Mouse (Mus musculus) MEL (cell line): ENCODE measurements around the gene Notch4. TPM values are rescaled to one million over a fixed set of nuclear protein-coding genes. Genes with fewer than 3 reads are reported as not detected.
A peak's percentile ranks its signal among the peaks of the same experiment; 100 is the strongest.

ENCODE experiments used
- DNase-seq: peaks from one replicate; pipeline ENCODE4 v3.0.0; 2011; ENCODE audit warnings: low read depth, low spot score
- H3K27ac ChIP-seq: 2 replicates; pipeline ENCODE4 v1.5.1; 2012; ENCODE audit warnings: low read depth, mild to moderate bottlenecking, control low read depth, low read length, moderate library complexity; ENCODE audit not compliant: control insufficient read depth
- H3K27me3 ChIP-seq, 2 experiments: fragments of 150-350 bp in 1 of 2; sonication (generic) in 1 of 2; 2 replicates each; pipeline ENCODE4 v1.6.1; 2012; ENCODE audit warnings: low read length in 2 of 2, mild to moderate bottlenecking in 2 of 2, improper control_type of control experiment in 1 of 2, moderate library complexity in 1 of 2; ENCODE audit not compliant: insufficient read depth in 2 of 2, control insufficient read depth in 1 of 2
- H3K36me3 ChIP-seq, 2 experiments: 2 replicates each; pipeline ENCODE4 v1.6.1; 2012 to 2014; ENCODE audit warnings: low read length in 2 of 2, improper control_type of control experiment in 1 of 2, inconsistent platforms in 1 of 2, mild to moderate bottlenecking in 1 of 2; ENCODE audit not compliant: insufficient read depth in 2 of 2, control insufficient read depth in 1 of 2
- H3K4me1 ChIP-seq, 2 experiments: fragments of 150-350 bp in 1 of 2; sonication (generic) in 1 of 2; 2 replicates each; pipeline ENCODE4 v1.6.1; 2012; ENCODE audit warnings: low read length in 2 of 2, improper control_type of control experiment in 1 of 2, mild to moderate bottlenecking in 1 of 2; ENCODE audit not compliant: insufficient read depth in 2 of 2, control insufficient read depth in 1 of 2
- H3K4me3 ChIP-seq, 2 experiments: fragments of 150-350 bp in 1 of 2; sonication (generic) in 1 of 2; 2 replicates each; pipeline ENCODE4 v1.5.1; 2012; ENCODE audit warnings: low read depth in 2 of 2, low read length in 2 of 2, mild to moderate bottlenecking in 2 of 2, moderate library complexity in 2 of 2, control low read depth in 1 of 2, improper control_type of control experiment in 1 of 2; ENCODE audit not compliant: control insufficient read depth in 1 of 2, insufficient read depth in 1 of 2
- H3K79me2 ChIP-seq: 2 replicates; pipeline ENCODE4 v1.6.1; 2012; ENCODE audit warnings: mild to moderate bottlenecking, low read length, moderate library complexity; ENCODE audit not compliant: control insufficient read depth, poor library complexity, insufficient read depth
- H3K9ac ChIP-seq: 2 replicates; pipeline ENCODE4 v1.6.1; 2012; ENCODE audit warnings: low read depth, mild to moderate bottlenecking, control low read depth, low read length, moderate library complexity; ENCODE audit not compliant: control insufficient read depth, poor library complexity, severe bottlenecking
- H3K9me3 ChIP-seq: fragments of 150-350 bp; sonication (generic); replicated peaks from 2 replicates; pipeline ENCODE4 v1.6.1; 2012; ENCODE audit warnings: mild to moderate bottlenecking, low read length, improper control_type of control experiment, moderate library complexity; ENCODE audit not compliant: insufficient read depth
- BHLHE40 ChIP-seq: IDR thresholded peaks from 2 replicates; pipeline ENCODE4 v1.6.1; 2012; ENCODE audit warnings: low read depth, mild to moderate bottlenecking, inconsistent platforms, low read length, improper control_type of control experiment, borderline replicate concordance
- CHD1 ChIP-seq: IDR thresholded peaks from 2 replicates; pipeline ENCODE4 v1.6.1; 2012; ENCODE audit warnings: low read depth, mild to moderate bottlenecking, inconsistent platforms, low read length, improper control_type of control experiment
- CHD2 ChIP-seq: IDR thresholded peaks from 2 replicates; pipeline ENCODE4 v1.6.1; 2011; ENCODE audit warnings: low read length, improper control_type of control experiment
- ELF1 ChIP-seq: IDR thresholded peaks from 2 replicates; pipeline ENCODE4 v1.6.1; 2014; ENCODE audit warnings: low read depth, mild to moderate bottlenecking, inconsistent platforms, low read length, improper control_type of control experiment, moderate library complexity
- EP300 ChIP-seq, 2 experiments: IDR thresholded peaks; 2 replicates each; pipeline ENCODE4 v1.6.1; 2011; ENCODE audit warnings: improper control_type of control experiment in 2 of 2, low read length in 2 of 2, low read depth in 1 of 2, mild to moderate bottlenecking in 1 of 2
- ETS1 ChIP-seq: IDR thresholded peaks from 2 replicates; pipeline ENCODE4 v1.6.1; 2012; ENCODE audit warnings: low read depth, mild to moderate bottlenecking, inconsistent platforms, low read length, improper control_type of control experiment, moderate library complexity
- HCFC1 ChIP-seq: IDR thresholded peaks from 2 replicates; pipeline ENCODE4 v1.6.1; 2012; ENCODE audit warnings: low read depth, mild to moderate bottlenecking, inconsistent platforms, low read length, improper control_type of control experiment, moderate library complexity
- JUND ChIP-seq: IDR thresholded peaks from 2 replicates; pipeline ENCODE4 v1.6.1; 2011; ENCODE audit warnings: low read depth, mild to moderate bottlenecking, improper control_type of control experiment, low read length
- MAZ ChIP-seq: IDR thresholded peaks from 2 replicates; pipeline ENCODE4 v1.6.1; 2012; ENCODE audit warnings: low read depth, mild to moderate bottlenecking, inconsistent platforms, low read length, improper control_type of control experiment
- MEF2A ChIP-seq: IDR thresholded peaks from 2 replicates; pipeline ENCODE4 v1.6.1; 2014; ENCODE audit warnings: low read depth, mild to moderate bottlenecking, inconsistent platforms, low read length, improper control_type of control experiment; ENCODE audit not compliant: poor library complexity, insufficient replicate concordance, severe bottlenecking; ENCODE audit errors: extremely low read depth
- MYC ChIP-seq: IDR thresholded peaks from 2 replicates; pipeline ENCODE4 v1.6.1; 2011; ENCODE audit warnings: low read depth, mild to moderate bottlenecking, low read length, improper control_type of control experiment, moderate library complexity
- NELFE ChIP-seq: IDR thresholded peaks from 2 replicates; pipeline ENCODE4 v1.6.1; 2011; ENCODE audit warnings: low read depth, low read length, improper control_type of control experiment
- NRF1 ChIP-seq: IDR thresholded peaks from 2 replicates; pipeline ENCODE4 v1.6.1; 2014; ENCODE audit warnings: low read depth, mild to moderate bottlenecking, inconsistent platforms, low read length, improper control_type of control experiment, moderate library complexity; ENCODE audit not compliant: poor library complexity, insufficient read depth, severe bottlenecking
- POLR2A ChIP-seq, 2 experiments: IDR thresholded peaks; 2 replicates each; pipeline ENCODE4 v1.6.1; 2011 to 2012; ENCODE audit warnings: low read length in 2 of 2, mild to moderate bottlenecking in 2 of 2, control low read depth in 1 of 2, improper control_type of control experiment in 1 of 2, low read depth in 1 of 2, moderate library complexity in 1 of 2; ENCODE audit not compliant: control insufficient read depth in 1 of 2, insufficient read depth in 1 of 2, poor library complexity in 1 of 2
- RAD21 ChIP-seq: IDR thresholded peaks from 2 replicates; pipeline ENCODE4 v1.6.1; 2011; ENCODE audit warnings: mild to moderate bottlenecking, low read depth, low read length, improper control_type of control experiment
- SIN3A ChIP-seq: IDR thresholded peaks from 2 replicates; pipeline ENCODE4 v1.6.1; 2012; ENCODE audit warnings: low read length, improper control_type of control experiment, inconsistent platforms
- TAL1 ChIP-seq: IDR thresholded peaks from 2 replicates; pipeline ENCODE4 v1.6.1; 2012; ENCODE audit warnings: mild to moderate bottlenecking, inconsistent platforms, low read length, moderate library complexity, mixed read lengths
- TBP ChIP-seq: IDR thresholded peaks from 2 replicates; pipeline ENCODE4 v1.8.0; 2011; ENCODE audit warnings: low read depth, low read length, improper control_type of control experiment
- TCF12 ChIP-seq: IDR thresholded peaks from 2 replicates; pipeline ENCODE4 v1.6.1; 2014; ENCODE audit warnings: low read depth, mild to moderate bottlenecking, inconsistent platforms, low read length, improper control_type of control experiment, moderate library complexity
- ZNF384 ChIP-seq: IDR thresholded peaks from 2 replicates; pipeline ENCODE4 v1.6.1; 2012; ENCODE audit warnings: low read depth, mild to moderate bottlenecking, inconsistent platforms, low read length, improper control_type of control experiment
- polyA plus RNA-seq, 2 experiments: library from polyadenylated mRNA; stranded (reverse) in 1 of 2; unstranded in 1 of 2; fragments of >175 nt in 1 of 2; fragments of >200 nt in 1 of 2; gene quantifications; 2 replicates each; pipeline versions ENCODE4 v1.2.1 to v1.2.4; 2012; ENCODE audit warnings: low replicate concordance in 2 of 2, low read depth in 1 of 2; ENCODE audit not compliant: insufficient read length in 2 of 2, insufficient read depth in 1 of 2, missing spikeins in 1 of 2
- total RNA-seq: library from RNA; depleted of rRNA; stranded (reverse); fragments of 300-350 nt; gene quantifications from 2 replicates; pipeline ENCODE4 v1.2.3, GENCODE M21; 2012

Gene Notch4
- total and polyA plus RNA-seq, 3 experiments, result 0.15 to 21.9 (median 0.33) TPM

DNA sequence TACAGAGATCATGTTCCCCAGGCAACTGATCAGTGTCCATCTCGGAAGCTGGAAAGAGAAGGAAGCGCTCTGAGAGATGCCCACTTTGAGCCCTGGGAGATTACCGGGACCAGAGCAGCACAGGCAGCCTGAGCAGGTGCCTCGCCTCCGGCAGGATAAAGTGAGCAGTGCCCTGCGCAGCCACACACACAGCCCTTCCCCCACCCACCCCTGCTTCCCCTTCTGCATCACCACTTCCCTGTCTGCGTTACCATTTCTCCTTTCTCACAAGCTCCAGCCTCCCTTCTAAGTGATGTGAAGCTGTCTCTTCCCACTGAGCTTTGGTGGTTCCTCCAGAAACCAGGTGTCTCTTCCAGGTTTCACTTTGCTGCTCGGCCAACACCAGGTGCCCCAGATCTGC, 2.9 kb upstream of the Notch4 start:
- H3K36me3 ChIP-seq, result peaks cover 0 to 10% of the 10 kb centered on the region in 2 experiments; a peak in 2 of 4 replicates
- peak; percentile 37; the same call in 1 of the 2 replicates for TF ChIP-seq CHD2
- TF ChIP-seq EP300 (IDR thresholded peaks at IDR 0.05; ENCODE audit: low read depth in 1 of 2, low read length in 2 of 2), result peak in 1 of 2 experiments; percentile 41; a peak in 3 of 4 replicates
- TF ChIP-seq NELFE, result 0 out of 2 replicates have a peak, but pooled peaks have one; percentile 22
- 0 out of 2 replicates have a peak, but pooled peaks have one; percentile 6 for TF ChIP-seq ETS1
- peak; percentile 58 for TF ChIP-seq TCF12
- no peak for TF ChIP-seq MYC
- TF ChIP-seq SIN3A, result no peak; the same call in 1 of the 2 replicates
- no peak for TF ChIP-seq MEF2A
- no peak for TF ChIP-seq CHD1
- no peak for TF ChIP-seq JUND
- peak; percentile 60 for TF ChIP-seq ELF1
- TF ChIP-seq NRF1, result peak; percentile 62
- TF ChIP-seq HCFC1, result peak; percentile 49; the same call in 1 of the 2 replicates
- no peak for TF ChIP-seq ZNF384
- TF ChIP-seq MAZ, result 0 out of 2 replicates have a peak, but pooled peaks have one; percentile 44
- TF ChIP-seq BHLHE40, result 0 out of 2 replicates have a peak, but pooled peaks have one; percentile 45
- TF ChIP-seq POLR2A (IDR thresholded peaks at IDR 0.05; ENCODE audit: control insufficient read depth in 1 of 2, insufficient read depth in 1 of 2, low read depth in 1 of 2, low read length in 2 of 2, poor library complexity in 1 of 2), result peak; percentile 14 to 43; a peak in 1 of 4 replicates
- peak; percentile 41; the same call in 1 of the 2 replicates for TF ChIP-seq TBP
- peak; percentile 67 for TF ChIP-seq TAL1
- TF ChIP-seq RAD21, result no peak
- H3K9ac ChIP-seq, result peak overlapping the region; percentile 43
- no peaks in the 10 kb centered on the region for H3K79me2 ChIP-seq
- peak overlapping the region; percentile 34 to 36 for H3K4me3 ChIP-seq
- DNase-seq, result peak; percentile 89
- H3K27ac ChIP-seq, result peak overlapping the region; percentile 67
- peaks cover 0 to 4% of the 10 kb centered on the region in 2 experiments; a peak in 2 of 4 replicates for H3K27me3 ChIP-seq
- peaks cover 7 to 18% of the 10 kb centered on the region in 2 experiments for H3K4me1 ChIP-seq
- H3K9me3 ChIP-seq, result no peaks in the 10 kb centered on the region

DNA sequence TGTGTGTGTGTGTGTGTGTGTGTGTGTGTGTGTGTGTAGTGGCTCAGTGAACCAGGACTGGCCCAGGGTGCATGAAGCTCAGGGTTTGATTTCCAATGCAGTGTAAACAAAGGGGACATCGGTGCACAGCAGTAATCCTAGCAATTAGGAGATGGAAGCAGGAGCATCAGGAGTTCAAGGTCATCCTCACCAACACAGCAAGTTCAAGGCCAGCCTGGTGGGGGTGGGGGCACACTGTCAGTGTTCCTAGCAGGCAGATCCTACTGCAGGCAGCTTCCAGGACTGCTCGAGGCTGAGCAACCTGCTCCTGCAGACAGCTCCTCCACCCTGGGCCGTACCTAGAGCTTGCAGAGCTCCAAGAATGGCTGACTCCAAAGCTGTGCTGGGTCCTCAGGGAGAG, 1.5 kb upstream of the Notch4 start:
- peaks cover 0 to 10% of the 10 kb centered on the region in 2 experiments; a peak in 2 of 4 replicates for H3K36me3 ChIP-seq
- H3K79me2 ChIP-seq, result no peaks in the 10 kb centered on the region
- H3K9me3 ChIP-seq, result no peaks in the 10 kb centered on the region
- H3K4me3 ChIP-seq, result no peak overlapping the region
- H3K27ac ChIP-seq, result no peak overlapping the region
- TF ChIP-seq BHLHE40, result no peak
- DNase-seq, result no peak
- peaks cover 0 to 4% of the 10 kb centered on the region in 2 experiments; a peak in 2 of 4 replicates for H3K27me3 ChIP-seq
- H3K9ac ChIP-seq, result no peak overlapping the region
- H3K4me1 ChIP-seq, result peaks cover 7 to 18% of the 10 kb centered on the region in 2 experiments
